ENCODE assay signal across 21 mouse cellular contexts in the genomic region with DNA sequence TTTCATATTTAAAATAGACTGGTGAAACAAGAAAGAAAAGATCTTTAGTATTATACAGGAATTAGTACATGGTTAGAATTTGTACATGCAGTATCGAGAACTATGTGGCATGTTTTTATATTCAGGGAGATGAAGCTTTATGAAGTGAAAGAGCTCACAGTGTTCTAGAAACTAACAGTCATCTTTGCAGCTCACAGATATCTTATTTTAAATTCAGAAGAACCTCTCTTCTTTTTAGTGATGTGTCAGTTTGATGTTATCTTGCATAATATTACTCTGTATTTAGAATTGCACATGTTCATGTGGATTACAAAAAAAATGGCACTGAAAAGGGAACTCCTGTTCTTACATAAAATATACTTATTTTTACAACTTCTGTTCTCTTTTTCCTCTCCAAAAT.
DNase-seq lines count a peak whose midpoint lies in the region; ATAC-seq lines count a peak whose summit lies in the region.
"Had no signal": no experiment of that assay in that cellular context is flagged by ENCODE, and none has a peak within 500 bp of the region (broad histone marks: within the 10 kb centered on the region; RNA-seq: fewer than 3 reads in every experiment).

No protein-coding gene starts in this region.

- DNase-seq in frontal cortex, postnatal 10 days (ENCODE audit: low spot score in 2 of 2), result no peak
- peak; percentile 3 for DNase-seq in left cerebral cortex, adult 11 months (ENCODE audit: low spot score)
- DNase-seq in left cerebral cortex, postnatal 10 days (ENCODE audit: extremely low spot score in 1 of 2, low spot score in 2 of 2), result no peak
- DNase-seq in brain, adult 2 months (ENCODE audit: low read depth, low spot score), result peak; percentile 34
- DNase-seq in telencephalon, adult 2 months (ENCODE audit: low read depth, low spot score), result peak; percentile 28
- no peak for DNase-seq in embryo, embryonic 9.5 days (ENCODE audit: extremely low spot score)
- DNase-seq: adrenal gland, adult 2 months; adrenal gland, adult 8-10 months; adrenal gland, postnatal 10 days; adrenal gland, postnatal 14 days; adrenal gland, postnatal 25 days; adrenal gland, postnatal 36 days; B cell, adult 2 months; cerebellum, adult 11 months; cerebellum, adult 11-12 months; cerebellum, adult 18-20 months had no signal

- intact Hi-C loops in left cerebral cortex, postnatal 10 days (cut with DNase I), result no loop called here

- ATAC-seq in frontal cortex, adult (ENCODE audit: low TSS enrichment), result peak; percentile 97
- no peak for ATAC-seq in megakaryocyte progenitor cell, adult 5-6 weeks (replicated peaks; ENCODE audit: poor library complexity)
- ATAC-seq: activated CD4-positive, CD25-positive, alpha-beta regulatory T cell, adult 4 months; CD4-positive, CD25-positive, alpha-beta regulatory T cell, adult 4 months; Patski had no signal

Comparison
In these comparisons a context has a peak if more than half of its experiments do, and no peak if none do; other contexts are left out.
1. DNase-seq: peak in left cerebral cortex, adult 11 months (single experiment), brain, adult 2 months (single experiment) and telencephalon, adult 2 months (single experiment); none in frontal cortex, postnatal 10 days (0 of 2), left cerebral cortex, postnatal 10 days (0 of 2) and embryo, embryonic 9.5 days (single experiment).